Mouse (Mus musculus): Measurements from ENCODE around the gene Styx. TPM values are rescaled to one million over a fixed set of nuclear protein-coding genes. Genes with fewer than 3 reads are reported as not detected.

Gene Styx
- polyA plus RNA-seq, 1 experiment from 2014 or later = 74.8 TPM

GRCm38 (mm10) chr14:45319237-45319610 lies 31.7 kb upstream of the Styx start:
- H3K9ac ChIP-seq = no peak overlapping the region
- H3K4me1 ChIP-seq = peaks cover 16% of the 10 kb centered on the region
- no peaks in the 10 kb centered on the region for H3K27me3 ChIP-seq
- 64% methylated on average over 3 of the region's 3 CpGs for WGBS
- ATAC-seq (ENCODE audit: insufficient number of reproducible peaks, low FRiP score, low TSS enrichment, low read depth) = no peak
- no peak overlapping the region for H3K4me3 ChIP-seq (replicated peaks)
- no peaks in the 10 kb centered on the region for H3K36me3 ChIP-seq
- H3K4me2 ChIP-seq (replicated peaks) = no peak overlapping the region
- H3K9me3 ChIP-seq (replicated peaks) = no peaks in the 10 kb centered on the region
- H3K27ac ChIP-seq (replicated peaks) = no peak overlapping the region; the same call in 1 of the 2 replicates

DNA sequence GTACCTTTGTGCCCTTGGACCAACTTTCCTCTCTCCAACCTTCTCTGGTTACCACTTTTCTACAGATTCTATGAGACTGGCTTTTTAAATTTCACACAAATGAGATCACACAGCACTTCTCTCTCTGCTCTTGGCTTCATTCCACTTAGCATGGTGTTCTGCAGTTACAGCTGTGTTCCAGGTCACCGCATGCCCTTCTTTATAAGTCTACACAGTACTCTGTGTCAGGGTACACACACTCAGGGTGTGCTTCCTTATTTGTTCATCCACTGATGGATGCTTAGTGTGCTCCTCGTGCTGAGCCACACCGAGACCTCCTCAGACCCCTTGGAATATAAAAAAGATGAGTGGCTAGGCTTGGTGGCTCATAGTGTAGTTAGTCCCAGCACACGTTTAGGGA lies 30.8 kb upstream of the Styx start:
- H3K27ac ChIP-seq (replicated peaks) = no peak overlapping the region
- no peaks in the 10 kb centered on the region for H3K27me3 ChIP-seq
- no peaks in the 10 kb centered on the region for H3K36me3 ChIP-seq
- H3K9ac ChIP-seq = no peak overlapping the region
- H3K4me3 ChIP-seq (replicated peaks) = no peak overlapping the region
- WGBS = 73% methylated on average over 4 of the region's 4 CpGs
- H3K9me3 ChIP-seq (replicated peaks) = no peaks in the 10 kb centered on the region
- no peak overlapping the region for H3K4me2 ChIP-seq (replicated peaks)
- H3K4me1 ChIP-seq = peaks cover 16% of the 10 kb centered on the region
- no peak for ATAC-seq (ENCODE audit: insufficient number of reproducible peaks, low FRiP score, low TSS enrichment, low read depth)

- WGBS = 80% methylated on average over 3 of the region's 3 CpGs
- Histone ChIP-seq H3K27ac (replicated peaks) (no peak overlapping the region), H3K9ac (no peak overlapping the region), H3K4me2 (replicated peaks) (no peak overlapping the region), H3K4me3 (replicated peaks) (no peak overlapping the region), H3K27me3 (no peaks in the 10 kb centered on the region), H3K9me3 (replicated peaks) (no peaks in the 10 kb centered on the region), H3K4me1 (peaks cover 12% of the 10 kb centered on the region), H3K36me3 (no peaks in the 10 kb centered on the region)
- ATAC-seq (ENCODE audit: insufficient number of reproducible peaks, low FRiP score, low TSS enrichment, low read depth) = no peak
These were observed 29.8 kb upstream of the Styx start for GRCm38 (mm10) chr14:45321067-45321466.

- peaks cover 9% of the 10 kb centered on the region for H3K4me1 ChIP-seq
- WGBS = 77% methylated on average over 5 of the region's 5 CpGs
- H3K36me3 ChIP-seq = no peaks in the 10 kb centered on the region
- H3K9me3 ChIP-seq (replicated peaks) = no peaks in the 10 kb centered on the region
- ATAC-seq (ENCODE audit: insufficient number of reproducible peaks, low FRiP score, low TSS enrichment, low read depth) = no peak
- no peak overlapping the region for H3K4me2 ChIP-seq (replicated peaks)
- H3K27ac ChIP-seq (replicated peaks) = no peak overlapping the region
- H3K27me3 ChIP-seq = no peaks in the 10 kb centered on the region
- H3K9ac ChIP-seq = no peak overlapping the region
- no peak overlapping the region for H3K4me3 ChIP-seq (replicated peaks)
These were observed 29.3 kb upstream of the Styx start for GRCm38 (mm10) chr14:45321622-45322021.

- Histone ChIP-seq H3K4me3 (replicated peaks) (no peak overlapping the region), H3K27ac (replicated peaks) (no peak overlapping the region)
- 76% methylated on average over 2 of the region's 2 CpGs for WGBS
These were observed 28.4 kb upstream of the Styx start for GRCm38 (mm10) chr14:45322450-45322849.

DNA sequence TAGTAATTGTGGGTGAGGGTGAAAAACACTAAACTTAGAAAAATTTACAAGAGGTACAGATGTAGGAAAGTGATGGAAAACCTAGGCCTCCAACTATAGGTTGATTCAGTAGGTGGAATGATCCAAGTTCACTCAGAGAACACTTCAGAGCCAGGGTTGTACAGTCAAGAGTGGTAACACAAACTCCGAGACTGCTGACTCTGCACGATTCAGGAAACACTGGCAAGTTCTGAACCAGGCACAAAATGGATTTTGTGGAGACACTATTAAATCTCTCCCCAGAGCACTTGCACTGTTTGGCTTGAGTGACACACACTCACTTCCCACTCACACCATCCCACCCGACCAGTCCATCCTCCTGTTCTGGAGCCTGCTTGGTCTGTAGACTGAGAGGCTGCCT lies 27.6 kb upstream of the Styx start:
- H3K9ac ChIP-seq = no peak overlapping the region
- no peak overlapping the region for H3K4me3 ChIP-seq (replicated peaks)
- no peak overlapping the region for H3K27ac ChIP-seq (replicated peaks)
- H3K4me1 ChIP-seq = no peaks in the 10 kb centered on the region
- WGBS = 81% methylated on average over 3 of the region's 3 CpGs
- no peak for ATAC-seq (ENCODE audit: insufficient number of reproducible peaks, low FRiP score, low TSS enrichment, low read depth)
- H3K4me2 ChIP-seq (replicated peaks) = no peak overlapping the region
- no peaks in the 10 kb centered on the region for H3K27me3 ChIP-seq
- no peaks in the 10 kb centered on the region for H3K9me3 ChIP-seq (replicated peaks)
- no peaks in the 10 kb centered on the region for H3K36me3 ChIP-seq

More at GRCm38 (mm10) chr14:45322450-45322849, 28.4 kb upstream of the Styx start:
- H3K9me3 ChIP-seq (replicated peaks) = no peaks in the 10 kb centered on the region
- no peak overlapping the region for H3K4me2 ChIP-seq (replicated peaks)
- H3K9ac ChIP-seq = no peak overlapping the region
- no peaks in the 10 kb centered on the region for H3K36me3 ChIP-seq
- no peaks in the 10 kb centered on the region for H3K27me3 ChIP-seq
- peaks cover 3% of the 10 kb centered on the region; the same call in 1 of the 2 replicates for H3K4me1 ChIP-seq
- ATAC-seq (ENCODE audit: insufficient number of reproducible peaks, low FRiP score, low TSS enrichment, low read depth) = no peak

- ATAC-seq (ENCODE audit: insufficient number of reproducible peaks, low FRiP score, low TSS enrichment, low read depth) = no peak
These were observed 25.4 kb upstream of the Styx start for GRCm38 (mm10) chr14:45325471-45325870.

DNA sequence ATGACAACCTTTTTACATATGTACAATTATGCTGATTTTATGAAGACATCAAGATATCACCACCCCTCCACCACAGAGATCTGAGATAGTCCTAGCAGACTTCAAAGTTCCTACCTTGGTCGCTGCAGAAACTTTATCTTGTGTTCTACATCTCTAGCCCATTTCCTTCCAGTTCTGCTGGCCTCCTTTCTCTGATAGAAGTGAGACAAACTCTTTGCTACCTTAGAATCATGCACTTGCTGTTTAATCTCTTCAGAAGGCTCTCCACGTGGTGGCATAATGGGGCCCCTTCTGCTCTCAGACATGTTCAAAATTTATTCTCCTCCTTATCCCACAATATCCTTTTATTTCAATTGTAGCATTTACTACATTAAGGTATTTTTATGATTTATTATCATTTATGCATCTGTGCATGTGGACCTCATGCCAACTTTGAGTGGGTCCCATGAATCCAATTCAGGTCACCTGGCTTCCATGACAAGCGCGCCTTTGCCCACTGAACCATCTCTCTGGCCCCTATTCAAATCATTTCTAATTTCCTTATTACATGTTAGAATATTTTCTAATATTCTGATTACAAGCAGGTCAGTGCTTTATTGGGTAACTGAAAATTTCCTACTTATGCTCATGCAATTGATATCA lies 22.7 kb upstream of the Styx start:
- peaks cover 15% of the 10 kb centered on the region for H3K36me3 ChIP-seq
- peaks cover 8% of the 10 kb centered on the region; the same call in 1 of the 2 replicates for H3K4me1 ChIP-seq
- no peaks in the 10 kb centered on the region for H3K9me3 ChIP-seq (replicated peaks)
- H3K27me3 ChIP-seq = no peaks in the 10 kb centered on the region
- H3K4me2 ChIP-seq (replicated peaks) = no peak overlapping the region
- no peak overlapping the region for H3K4me3 ChIP-seq (replicated peaks)
- H3K9ac ChIP-seq = no peak overlapping the region
- no peak for ATAC-seq (ENCODE audit: insufficient number of reproducible peaks, low FRiP score, low TSS enrichment, low read depth)
- WGBS = 83% methylated on average over 4 of the region's 4 CpGs
- no peak overlapping the region for H3K27ac ChIP-seq (replicated peaks)

More at GRCm38 (mm10) chr14:45325471-45325870, 25.4 kb upstream of the Styx start:
- no peak overlapping the region for H3K27ac ChIP-seq (replicated peaks)
- H3K9me3 ChIP-seq (replicated peaks) = no peaks in the 10 kb centered on the region
- no peaks in the 10 kb centered on the region for H3K27me3 ChIP-seq
- H3K4me3 ChIP-seq (replicated peaks) = no peak overlapping the region
- no peak overlapping the region for H3K4me2 ChIP-seq (replicated peaks)
- no peak overlapping the region for H3K9ac ChIP-seq
- no peaks in the 10 kb centered on the region for H3K4me1 ChIP-seq
- H3K36me3 ChIP-seq = no peaks in the 10 kb centered on the region

GRCm38 (mm10) chr14:45329018-45329588 lies 21.8 kb upstream of the Styx start:
- Histone ChIP-seq H3K4me1 (peaks cover 8% of the 10 kb centered on the region; the same call in 1 of the 2 replicates), H3K9ac (no peak overlapping the region), H3K9me3 (replicated peaks) (no peaks in the 10 kb centered on the region), H3K27me3 (no peaks in the 10 kb centered on the region), H3K4me2 (replicated peaks) (peak overlapping the region; percentile 55), H3K4me3 (replicated peaks) (peak overlapping the region; percentile 85), H3K36me3 (peaks cover 17% of the 10 kb centered on the region), H3K27ac (replicated peaks) (peak overlapping the region; percentile 90; the same call in 1 of the 2 replicates)
- WGBS = 11% methylated on average over 8 of the region's 8 CpGs
- ATAC-seq (ENCODE audit: insufficient number of reproducible peaks, low FRiP score, low TSS enrichment, low read depth) = peak; percentile 31; the same call in 1 of the 2 replicates

DNA sequence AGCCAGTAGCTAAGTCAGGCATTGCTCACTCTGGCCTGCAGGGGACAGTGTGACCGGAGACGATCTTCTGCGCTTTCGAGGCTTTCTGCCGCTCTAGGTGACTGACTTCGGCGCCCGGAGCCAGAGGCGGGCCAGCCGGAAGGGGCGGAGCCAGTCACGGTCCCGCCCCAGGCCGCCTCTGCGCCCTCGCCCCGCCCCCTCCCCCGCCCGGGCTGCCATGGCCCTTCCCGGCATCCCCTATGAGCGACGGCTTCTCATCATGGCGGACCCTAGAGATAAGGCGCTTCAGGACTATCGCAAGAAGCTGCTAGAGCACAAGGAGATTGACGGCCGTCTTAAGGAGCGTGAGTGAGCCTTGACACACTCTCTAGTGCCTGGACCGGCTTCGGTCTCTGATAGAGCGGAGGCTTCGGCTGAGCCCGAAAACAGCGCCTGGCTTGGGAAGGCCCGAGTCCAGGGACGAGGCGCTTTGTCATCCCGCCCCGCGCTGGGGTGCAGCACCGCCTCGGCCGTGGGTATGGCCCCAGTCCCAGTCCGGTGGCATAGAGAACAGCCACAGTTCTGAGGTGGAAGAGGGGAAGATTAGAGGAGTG lies 21.2 kb upstream of the Styx start, which contains the start of gene Psmc6:
Gene Psmc6 (plus strand): TSS at position 200 of the 593 bp plus-strand sequence.
- Histone ChIP-seq H3K27me3 (no peaks in the 10 kb centered on the region), H3K9ac (peak within 1 kb of the TSS; percentile 79), H3K27ac (replicated peaks) (peak within 1 kb of the TSS; percentile 90), H3K4me2 (replicated peaks) (peak within 1 kb of the TSS; percentile 60), H3K36me3 (peaks cover 19% of the 10 kb centered on the region), H3K4me1 (peaks cover 8% of the 10 kb centered on the region; the same call in 1 of the 2 replicates), H3K4me3 (replicated peaks) (peak within 1 kb of the TSS; percentile 85), H3K9me3 (replicated peaks) (no peaks in the 10 kb centered on the region)
- WGBS = under 1% methylated on average over 44 of the region's 44 CpGs
- ATAC-seq (ENCODE audit: insufficient number of reproducible peaks, low FRiP score, low TSS enrichment, low read depth) = peak; percentile 98

Measured in embryonic facial prominence, embryonic 15.5 days (tissue).